Mouse (Mus musculus) hindbrain, embryonic 15.5 days (tissue): ENCODE data around the gene 1600014C23Rik. TPM values are rescaled to one million over a fixed set of nuclear protein-coding genes. Genes with fewer than 3 reads are reported as not detected.

ENCODE experiments used
- polyA plus RNA-seq: library from polyadenylated mRNA; unstranded; fragments of >200 nt; fragmentation: Nextera tagmentation; extraction: Ambion mirVana; gene quantifications from 2 replicates; pipeline ENCODE4 v1.2.1, GENCODE M21; 2015

1600014C23Rik gene
- polyA plus RNA-seq, 1 experiment from 2014 or later = 0.43 TPM

Other genes with a start within 250 kb of the 1600014C23Rik start
- gene Aars2, start 227.0 kb downstream of the 1600014C23Rik start, polyA plus RNA-seq = 19.4 and 19.9 TPM in 2 replicates
- 4.3 and 5.2 TPM in 2 replicates for gene Tcte1, start 210.4 kb downstream of the 1600014C23Rik start, polyA plus RNA-seq
- 27.4 and 31.9 TPM in 2 replicates for gene Tmem151b, start 184.2 kb downstream of the 1600014C23Rik start, polyA plus RNA-seq
- 4.8 and 6.4 TPM in 2 replicates for gene Nfkbie, start 178.1 kb downstream of the 1600014C23Rik start, polyA plus RNA-seq
- gene Slc35b2, start 170.0 kb downstream of the 1600014C23Rik start, polyA plus RNA-seq = 89.9 and 90.4 TPM in 2 replicates
- gene Hsp90ab1, start 160.6 kb downstream of the 1600014C23Rik start, polyA plus RNA-seq = 1,555 and 1,567 TPM in 2 replicates
- gene Slc29a1, start 134.2 kb downstream of the 1600014C23Rik start, polyA plus RNA-seq = 43.7 and 46.4 TPM in 2 replicates
- gene Mymx, start 131.7 kb downstream of the 1600014C23Rik start, polyA plus RNA-seq = not detected in 2 replicates
- gene Capn11, start 74.5 kb downstream of the 1600014C23Rik start, polyA plus RNA-seq = 0.58 and 1.00 TPM in 2 replicates
- 120 and 129 TPM in 2 replicates for gene Mrpl14, start 47.5 kb downstream of the 1600014C23Rik start, polyA plus RNA-seq
- gene Tmem63b, start 46.9 kb downstream of the 1600014C23Rik start, polyA plus RNA-seq = 149 and 155 TPM in 2 replicates